Mouse (Mus musculus): ENCODE measurements at regions not wholly inside any gene's neighbourhood (a gene's known extent, or its start where the extent isn't known, plus 50 kb on each side); places are given as distances from the start of the nearest gene placed in this dataset.
A peak's percentile ranks its signal among the peaks of the same experiment; 100 is the strongest.

- H3K4me2 ChIP-seq (ENCODE audit: low read depth, low read length), result no peak overlapping the region
- DNase-seq (ENCODE audit: low spot score) (no peak), ATAC-seq (no peak)
- no peak for TF ChIP-seq CTCF (IDR thresholded peaks at IDR 0.05; ENCODE audit: low read depth)
- H3K9ac ChIP-seq (replicated peaks; ENCODE audit: low read length), result no peak overlapping the region
- H3K27ac ChIP-seq, result no peak overlapping the region
- no peak overlapping the region for H3K4me3 ChIP-seq (ENCODE audit: low read length)
- WGBS, result 74% methylated on average over 12 of the region's 12 CpGs
- no peaks in the 10 kb centered on the region for H3K27me3 ChIP-seq (ENCODE audit: insufficient read depth, low read length)
- H3K4me1 ChIP-seq (ENCODE audit: insufficient read depth, low read length), result no peaks in the 10 kb centered on the region
- no peaks in the 10 kb centered on the region for H3K9me3 ChIP-seq (ENCODE audit: low read length)
- no peaks in the 10 kb centered on the region for H3K36me3 ChIP-seq (ENCODE audit: insufficient read depth, low read length)
Observed at GRCm38 (mm10) chr3:137552472-137553336, 68.7 kb upstream of the Ddit4l start.

DNA sequence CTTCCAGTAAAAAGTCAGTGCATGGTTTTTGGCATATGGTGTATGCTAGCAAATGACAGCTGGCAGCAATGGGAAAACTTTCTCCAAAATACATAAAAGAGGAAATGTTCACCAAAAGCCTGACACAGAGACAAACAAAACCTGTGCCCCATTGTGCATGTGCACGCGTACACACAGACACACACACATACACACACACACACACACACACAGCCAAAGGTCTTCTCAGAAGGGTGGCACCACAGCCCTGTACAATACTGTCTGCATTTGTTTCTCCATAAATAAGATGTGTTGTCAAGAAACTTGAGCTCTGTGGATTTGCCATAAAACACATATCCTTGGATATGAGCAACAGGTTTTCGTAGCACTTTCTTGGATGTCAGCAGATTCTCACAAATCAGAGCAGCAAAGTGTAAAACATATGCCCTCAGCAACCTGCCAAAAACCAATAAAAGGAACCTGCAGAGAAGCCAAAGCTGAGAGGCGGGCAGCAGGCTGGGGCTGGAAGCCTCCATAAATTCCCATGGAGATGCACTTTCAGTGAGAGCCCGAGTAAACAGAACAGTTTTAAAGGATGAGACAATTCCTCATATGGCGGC, 60.5 kb upstream of the Ddit4l start:
- TF ChIP-seq CTCF (IDR thresholded peaks at IDR 0.05; ENCODE audit: low read depth), result no peak
- H3K27ac ChIP-seq, result no peak overlapping the region
- H3K27me3 ChIP-seq (ENCODE audit: insufficient read depth, low read length), result no peaks in the 10 kb centered on the region
- no peak overlapping the region for H3K4me3 ChIP-seq (ENCODE audit: low read length)
- DNase-seq (ENCODE audit: low spot score) (peak; percentile 73), ATAC-seq (peak; percentile 70)
- no peak overlapping the region for H3K4me2 ChIP-seq (ENCODE audit: low read depth, low read length)
- H3K9ac ChIP-seq (replicated peaks; ENCODE audit: low read length), result no peak overlapping the region
- no peaks in the 10 kb centered on the region for H3K36me3 ChIP-seq (ENCODE audit: insufficient read depth, low read length)
- WGBS, result 48% methylated on average over 6 of the region's 6 CpGs
- H3K9me3 ChIP-seq (ENCODE audit: low read length), result no peaks in the 10 kb centered on the region
- no peaks in the 10 kb centered on the region for H3K4me1 ChIP-seq (ENCODE audit: insufficient read depth, low read length)

- H3K36me3 ChIP-seq (ENCODE audit: insufficient read depth, low read length), result no peaks in the 10 kb centered on the region
- no peaks in the 10 kb centered on the region for H3K27me3 ChIP-seq (ENCODE audit: insufficient read depth, low read length)
- TF ChIP-seq CTCF (IDR thresholded peaks at IDR 0.05; ENCODE audit: low read depth), result no peak
- no peaks in the 10 kb centered on the region for H3K9me3 ChIP-seq (ENCODE audit: low read length)
- H3K4me1 ChIP-seq (ENCODE audit: insufficient read depth, low read length), result no peaks in the 10 kb centered on the region
- no peak overlapping the region for H3K9ac ChIP-seq (replicated peaks; ENCODE audit: low read length)
- H3K27ac ChIP-seq, result no peak overlapping the region
- no peak overlapping the region for H3K4me3 ChIP-seq (ENCODE audit: low read length)
- ATAC-seq (no peak), DNase-seq (ENCODE audit: low spot score) (no peak)
- no peak overlapping the region for H3K4me2 ChIP-seq (ENCODE audit: low read depth, low read length)
- 65% methylated on average over 2 of the region's 2 CpGs for WGBS
Observed at GRCm38 (mm10) chr3:137561986-137562385, 59.4 kb upstream of the Ddit4l start.

GRCm38 (mm10) chr3:137563541-137564080, 57.8 kb upstream of the Ddit4l start:
- no peak overlapping the region for H3K9ac ChIP-seq (replicated peaks; ENCODE audit: low read length)
- no peak for ATAC-seq
- H3K4me1 ChIP-seq (ENCODE audit: insufficient read depth, low read length), result no peaks in the 10 kb centered on the region
- no peaks in the 10 kb centered on the region for H3K27me3 ChIP-seq (ENCODE audit: insufficient read depth, low read length)
- H3K36me3 ChIP-seq (ENCODE audit: insufficient read depth, low read length), result no peaks in the 10 kb centered on the region
- WGBS, result 74% methylated on average over 6 of the region's 6 CpGs
- no peaks in the 10 kb centered on the region for H3K9me3 ChIP-seq (ENCODE audit: low read length)
- no peak overlapping the region for H3K4me3 ChIP-seq (ENCODE audit: low read length)
- no peak overlapping the region for H3K4me2 ChIP-seq (ENCODE audit: low read depth, low read length)
- TF ChIP-seq CTCF (IDR thresholded peaks at IDR 0.05; ENCODE audit: low read depth), result no peak
- H3K27ac ChIP-seq, result no peak overlapping the region
- no peak for DNase-seq (ENCODE audit: low spot score)

DNA sequence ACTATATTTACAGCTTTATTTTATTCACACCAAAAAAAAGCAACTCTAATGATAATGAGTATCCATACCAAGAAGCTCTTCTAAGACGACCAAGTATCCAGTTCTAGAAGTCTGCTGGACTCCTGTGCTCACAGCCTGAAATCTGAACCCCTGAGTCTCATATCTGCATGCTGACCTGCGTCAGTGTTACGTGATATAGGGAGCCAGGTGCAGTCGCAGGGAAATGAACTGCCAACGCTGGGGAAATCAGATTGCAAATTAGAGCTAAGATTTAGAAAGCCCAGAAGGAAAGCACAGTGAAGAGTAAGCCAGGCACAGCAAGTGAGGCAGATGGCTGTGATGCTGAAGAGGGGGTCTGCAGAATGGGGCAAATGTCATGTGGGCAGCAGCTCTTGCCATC, 57.1 kb upstream of the Ddit4l start:
- Histone ChIP-seq H3K4me1 (ENCODE audit: insufficient read depth, low read length) (no peaks in the 10 kb centered on the region), H3K9me3 (ENCODE audit: low read length) (no peaks in the 10 kb centered on the region), H3K36me3 (ENCODE audit: insufficient read depth, low read length) (no peaks in the 10 kb centered on the region), H3K27me3 (ENCODE audit: insufficient read depth, low read length) (no peaks in the 10 kb centered on the region), H3K9ac (replicated peaks; ENCODE audit: low read length) (no peak overlapping the region), H3K27ac (no peak overlapping the region), H3K4me3 (ENCODE audit: low read length) (no peak overlapping the region), H3K4me2 (ENCODE audit: low read depth, low read length) (no peak overlapping the region)
- 65% methylated on average over 5 of the region's 5 CpGs for WGBS
- no peak for ATAC-seq
- no peak for DNase-seq (ENCODE audit: low spot score)
- no peak for TF ChIP-seq CTCF (IDR thresholded peaks at IDR 0.05; ENCODE audit: low read depth)

- 89% methylated on average over 2 of the region's 2 CpGs for WGBS
- no peak for TF ChIP-seq CTCF (IDR thresholded peaks at IDR 0.05; ENCODE audit: low read depth)
- no peak for ATAC-seq
- H3K36me3 ChIP-seq (ENCODE audit: insufficient read depth, low read length), result no peaks in the 10 kb centered on the region
- H3K4me1 ChIP-seq (ENCODE audit: insufficient read depth, low read length), result no peaks in the 10 kb centered on the region
- no peak overlapping the region for H3K27ac ChIP-seq
- no peak overlapping the region for H3K4me2 ChIP-seq (ENCODE audit: low read depth, low read length)
- no peaks in the 10 kb centered on the region for H3K9me3 ChIP-seq (ENCODE audit: low read length)
- H3K27me3 ChIP-seq (ENCODE audit: insufficient read depth, low read length), result no peaks in the 10 kb centered on the region
- no peak overlapping the region for H3K4me3 ChIP-seq (ENCODE audit: low read length)
- DNase-seq (ENCODE audit: low spot score), result no peak
- no peak overlapping the region for H3K9ac ChIP-seq (replicated peaks; ENCODE audit: low read length)
Observed at GRCm38 (mm10) chr3:137568580-137569313, 52.7 kb upstream of the Ddit4l start.

Measured in hindbrain, postnatal 0 days (tissue).